Mouse (Mus musculus) heart, postnatal 4 days (tissue): ENCODE measurements around the gene Arhgap30. TPM values are rescaled to one million over a fixed set of nuclear protein-coding genes. Genes with fewer than 3 reads are reported as not detected.

Experiments used
- total RNA-seq, 2 experiments: library from RNA; stranded (reverse); gene quantifications; 2 replicates each; pipeline ENCODE4 v1.2.3; 2021

The Arhgap30 gene
- total RNA-seq, 2 experiments from 2014 or later: 0.90 to 1.5 TPM

Other genes with a start within 250 kb of the Arhgap30 start
- gene Sdhc, start 238.4 kb upstream of the Arhgap30 start, total RNA-seq: 100 to 1,000 TPM; 847 to 901 TPM
- 10 to 100 TPM in 1 of 2 experiments, 1 to 10 TPM in 1; 9.3 to 34.8 TPM for gene Mpz, start 238.2 kb upstream of the Arhgap30 start, total RNA-seq
- 100 to 1,000 TPM; 109 to 138 TPM for gene Pcp4l1, start 192.7 kb upstream of the Arhgap30 start, total RNA-seq
- not detected for gene Nr1i3, start 175.0 kb upstream of the Arhgap30 start, total RNA-seq
- 10 to 100 TPM; 79.9 to 85.2 TPM for gene Tomm40l, start 166.4 kb upstream of the Arhgap30 start, total RNA-seq
- 1 to 10 TPM; 1.7 to 1.8 TPM for gene Apoa2, start 163.9 kb upstream of the Arhgap30 start, total RNA-seq
- gene Fcer1g, start 154.6 kb upstream of the Arhgap30 start, total RNA-seq: 10 to 100 TPM in 1 of 2 experiments, 1 to 10 TPM in 1; 8.7 to 10.1 TPM
- 1 to 10 TPM; 8.2 to 8.7 TPM for gene Adamts4, start 138.5 kb upstream of the Arhgap30 start, total RNA-seq
- gene Ndufs2, start 137.6 kb upstream of the Arhgap30 start, total RNA-seq: 100 to 1,000 TPM; 862 to 916 TPM
- gene B4galt3, start 118.6 kb upstream of the Arhgap30 start, total RNA-seq: 10 to 100 TPM; 26.7 to 29.9 TPM
- 10 to 100 TPM; 22.3 to 23.4 TPM for gene Ppox, start 107.8 kb upstream of the Arhgap30 start, total RNA-seq
- 10 to 100 TPM; 23.2 to 23.7 TPM for gene Usp21, start 101.0 kb upstream of the Arhgap30 start, total RNA-seq
- 100 to 1,000 TPM; 102 to 108 TPM for gene Ufc1, start 93.9 kb upstream of the Arhgap30 start, total RNA-seq
- 10 to 100 TPM; 28.5 to 29.8 TPM for gene Dedd, start 59.8 kb upstream of the Arhgap30 start, total RNA-seq
- gene Nit1, start 43.3 kb upstream of the Arhgap30 start, total RNA-seq: 10 to 100 TPM; 17.9 to 20.3 TPM
- gene Pfdn2, start 43.3 kb upstream of the Arhgap30 start, total RNA-seq: 10 to 100 TPM; 76.2 to 80.2 TPM
- gene Klhdc9, start 28.2 kb upstream of the Arhgap30 start, total RNA-seq: under 1 TPM; 0.50 TPM
- gene Nectin4, start 18.9 kb upstream of the Arhgap30 start, total RNA-seq: under 1 TPM; 0.07 TPM
- 10 to 100 TPM; 53.4 to 54.3 TPM for gene Usf1, start 22.4 kb downstream of the Arhgap30 start, total RNA-seq
- gene Tstd1, start 29.9 kb downstream of the Arhgap30 start, total RNA-seq: 1 to 10 TPM; 1.1 to 1.7 TPM
- 10 to 100 TPM; 57.1 to 58.1 TPM for gene F11r, start 48.6 kb downstream of the Arhgap30 start, total RNA-seq
- gene Alyref2, start 114.5 kb downstream of the Arhgap30 start, total RNA-seq: 1 to 10 TPM; 4.3 to 4.9 TPM
- gene Itln1, start 146.3 kb downstream of the Arhgap30 start, total RNA-seq: not detected
- under 1 TPM; 0.07 to 0.16 TPM for gene Cd244a, start 170.2 kb downstream of the Arhgap30 start, total RNA-seq
- gene Ly9, start 218.5 kb downstream of the Arhgap30 start, total RNA-seq: under 1 TPM; 0.25 to 0.33 TPM